Mouse (Mus musculus): Measurements from ENCODE around the gene Bmp5. TPM values are rescaled to one million over a fixed set of nuclear protein-coding genes. Genes with fewer than 3 reads are reported as not detected.
"Not testable (repeated sequence)": the region's sequence is repeated elsewhere in the genome, so short reads cannot be mapped to it uniquely, and the experiment has no call there.

The Bmp5 gene
- polyA plus RNA-seq, 1 experiment from 2014 or later: 3.7 TPM

- peaks cover 8% of the 10 kb centered on the region; the same call in 1 of the 2 replicates for H3K4me1 ChIP-seq
- 89% methylated on average over 15 of the region's 15 CpGs for WGBS
- H3K9me3 ChIP-seq (replicated peaks): no peaks in the 10 kb centered on the region
- H3K27me3 ChIP-seq (ENCODE audit: low read depth, poor library complexity, severe bottlenecking): no peaks in the 10 kb centered on the region
- H3K36me3 ChIP-seq: no peaks in the 10 kb centered on the region
- no peak overlapping the region for H3K27ac ChIP-seq
- H3K4me3 ChIP-seq: no peak overlapping the region
- DNase-seq (ENCODE audit: low spot score): no peak
These were observed 12.0 kb downstream of the Bmp5 start for GRCm38 (mm10) chr9:75787121-75787520.

- Histone ChIP-seq H3K9me3 (replicated peaks) (no peaks in the 10 kb centered on the region), H3K4me3 (no peak overlapping the region), H3K27me3 (ENCODE audit: low read depth, poor library complexity, severe bottlenecking) (no peaks in the 10 kb centered on the region), H3K27ac (no peak overlapping the region), H3K4me1 (peaks cover 5% of the 10 kb centered on the region; the same call in 1 of the 2 replicates), H3K36me3 (no peaks in the 10 kb centered on the region)
- DNase-seq (ENCODE audit: low spot score): no peak
- 66% methylated on average over 7 of the region's 7 CpGs for WGBS
These were observed 14.8 kb downstream of the Bmp5 start for GRCm38 (mm10) chr9:75789879-75790428.

GRCm38 (mm10) chr9:75804940-75805339 is 29.8 kb downstream of the Bmp5 start:
- no peak for DNase-seq (ENCODE audit: low spot score)
- no peak overlapping the region for H3K27ac ChIP-seq
- no peaks in the 10 kb centered on the region for H3K9me3 ChIP-seq (replicated peaks)
- 85% methylated on average over 6 of the region's 6 CpGs for WGBS
- H3K27me3 ChIP-seq (ENCODE audit: low read depth, poor library complexity, severe bottlenecking): no peaks in the 10 kb centered on the region
- no peak overlapping the region for H3K4me3 ChIP-seq
- no peaks in the 10 kb centered on the region for H3K36me3 ChIP-seq
- H3K4me1 ChIP-seq: peaks cover 5% of the 10 kb centered on the region

GRCm38 (mm10) chr9:75808179-75808578 is 33.0 kb downstream of the Bmp5 start:
- H3K4me3 ChIP-seq; H3K4me1 ChIP-seq; H3K27ac ChIP-seq; H3K27me3 ChIP-seq (ENCODE audit: low read depth, poor library complexity, severe bottlenecking); DNase-seq (ENCODE audit: low spot score); H3K9me3 ChIP-seq (replicated peaks); H3K36me3 ChIP-seq: not testable (repeated sequence)
- WGBS: 89% methylated on average over 4 of the region's 4 CpGs

- H3K4me3 ChIP-seq: no peak overlapping the region
- H3K4me1 ChIP-seq: no peaks in the 10 kb centered on the region
- H3K27ac ChIP-seq: no peak overlapping the region
- no peaks in the 10 kb centered on the region for H3K27me3 ChIP-seq (ENCODE audit: low read depth, poor library complexity, severe bottlenecking)
- H3K36me3 ChIP-seq: no peaks in the 10 kb centered on the region
- no peak for DNase-seq (ENCODE audit: low spot score)
- WGBS: 90% methylated on average over 7 of the region's 7 CpGs
- H3K9me3 ChIP-seq (replicated peaks): no peaks in the 10 kb centered on the region
These were observed 33.5 kb downstream of the Bmp5 start for GRCm38 (mm10) chr9:75808659-75809058.

- Histone ChIP-seq H3K4me1 (no peaks in the 10 kb centered on the region), H3K4me3 (no peak overlapping the region), H3K27ac (no peak overlapping the region), H3K27me3 (ENCODE audit: low read depth, poor library complexity, severe bottlenecking) (no peaks in the 10 kb centered on the region), H3K36me3 (no peaks in the 10 kb centered on the region), H3K9me3 (replicated peaks) (no peaks in the 10 kb centered on the region)
- DNase-seq (ENCODE audit: low spot score): no peak
- WGBS: 97% methylated on average over 1 of the region's 1 CpGs
These were observed 40.0 kb downstream of the Bmp5 start for GRCm38 (mm10) chr9:75815161-75815560.

GRCm38 (mm10) chr9:75818400-75818799 is 43.2 kb downstream of the Bmp5 start:
- 89% methylated on average over 5 of the region's 5 CpGs for WGBS
- H3K9me3 ChIP-seq (replicated peaks): no peaks in the 10 kb centered on the region
- no peak overlapping the region for H3K4me3 ChIP-seq

GRCm38 (mm10) chr9:75832468-75832867 is 57.3 kb downstream of the Bmp5 start:
- H3K4me3 ChIP-seq: no peak overlapping the region
- H3K9me3 ChIP-seq (replicated peaks): no peaks in the 10 kb centered on the region
- no peaks in the 10 kb centered on the region for H3K27me3 ChIP-seq (ENCODE audit: low read depth, poor library complexity, severe bottlenecking)
- H3K4me1 ChIP-seq: no peaks in the 10 kb centered on the region
- WGBS: 88% methylated on average over 9 of the region's 9 CpGs
- H3K36me3 ChIP-seq: no peaks in the 10 kb centered on the region
- H3K27ac ChIP-seq: no peak overlapping the region
- DNase-seq (ENCODE audit: low spot score): no peak

More at GRCm38 (mm10) chr9:75818400-75818799, 43.2 kb downstream of the Bmp5 start:
- no peaks in the 10 kb centered on the region for H3K36me3 ChIP-seq
- H3K27me3 ChIP-seq (ENCODE audit: low read depth, poor library complexity, severe bottlenecking): no peaks in the 10 kb centered on the region
- DNase-seq (ENCODE audit: low spot score): no peak
- no peaks in the 10 kb centered on the region for H3K4me1 ChIP-seq
- H3K27ac ChIP-seq: no peak overlapping the region

GRCm38 (mm10) chr9:75833189-75833732 is 58.1 kb downstream of the Bmp5 start:
- WGBS: 90% methylated on average over 5 of the region's 5 CpGs
- Histone ChIP-seq H3K27ac (no peak overlapping the region), H3K36me3 (no peaks in the 10 kb centered on the region), H3K9me3 (replicated peaks) (no peaks in the 10 kb centered on the region), H3K4me3 (no peak overlapping the region), H3K27me3 (ENCODE audit: low read depth, poor library complexity, severe bottlenecking) (no peaks in the 10 kb centered on the region), H3K4me1 (no peaks in the 10 kb centered on the region)
- no peak for DNase-seq (ENCODE audit: low spot score)

- no peaks in the 10 kb centered on the region for H3K4me1 ChIP-seq
- H3K9me3 ChIP-seq (replicated peaks): no peaks in the 10 kb centered on the region
- no peak overlapping the region for H3K27ac ChIP-seq
- 84% methylated on average over 3 of the region's 3 CpGs for WGBS
- no peaks in the 10 kb centered on the region for H3K36me3 ChIP-seq
- no peaks in the 10 kb centered on the region for H3K27me3 ChIP-seq (ENCODE audit: low read depth, poor library complexity, severe bottlenecking)
- no peak for DNase-seq (ENCODE audit: low spot score)
- no peak overlapping the region for H3K4me3 ChIP-seq
These were observed 64.3 kb downstream of the Bmp5 start for GRCm38 (mm10) chr9:75839450-75839849.

GRCm38 (mm10) chr9:75840841-75841240 is 65.7 kb downstream of the Bmp5 start:
- Histone ChIP-seq H3K27ac (no peak overlapping the region), H3K36me3 (no peaks in the 10 kb centered on the region), H3K4me3 (no peak overlapping the region), H3K4me1 (no peaks in the 10 kb centered on the region), H3K9me3 (replicated peaks) (no peaks in the 10 kb centered on the region), H3K27me3 (ENCODE audit: low read depth, poor library complexity, severe bottlenecking) (no peaks in the 10 kb centered on the region)
- DNase-seq (ENCODE audit: low spot score): no peak
- WGBS: 85% methylated on average over 6 of the region's 6 CpGs

GRCm38 (mm10) chr9:75846010-75846409 is 70.8 kb downstream of the Bmp5 start:
- Histone ChIP-seq H3K27ac (no peak overlapping the region), H3K9me3 (replicated peaks) (no peaks in the 10 kb centered on the region), H3K4me1 (peaks cover 5% of the 10 kb centered on the region; the same call in 1 of the 2 replicates), H3K36me3 (no peaks in the 10 kb centered on the region), H3K4me3 (no peak overlapping the region), H3K27me3 (ENCODE audit: low read depth, poor library complexity, severe bottlenecking) (no peaks in the 10 kb centered on the region)
- DNase-seq (ENCODE audit: low spot score): no peak

- Histone ChIP-seq H3K27me3 (ENCODE audit: low read depth, poor library complexity, severe bottlenecking) (no peaks in the 10 kb centered on the region), H3K36me3 (no peaks in the 10 kb centered on the region), H3K27ac (no peak overlapping the region), H3K4me3 (no peak overlapping the region), H3K4me1 (peaks cover 5% of the 10 kb centered on the region; the same call in 1 of the 2 replicates), H3K9me3 (replicated peaks) (no peaks in the 10 kb centered on the region)
- 86% methylated on average over 5 of the region's 5 CpGs for WGBS
- no peak for DNase-seq (ENCODE audit: low spot score)
These were observed 75.6 kb downstream of the Bmp5 start for GRCm38 (mm10) chr9:75850670-75851228.

Data from limb, embryonic 10.5 days (tissue).